Mouse (Mus musculus) small intestine, adult 2 months (tissue): ENCODE results near the gene Gm49388.

Experiments
- CTCF ChIP-seq: fragments of 200-500 bp; IDR thresholded peaks from 2 replicates; pipeline ENCODE4 v1.5.1; 2012; ENCODE audit warnings: low read depth, mild to moderate bottlenecking, control low read depth, inconsistent platforms, low read length, moderate library complexity, mixed read lengths; ENCODE audit not compliant: insufficient replicate concordance, insufficient read length; ENCODE audit errors: extremely low read depth
- POLR2A ChIP-seq: fragments of 200-500 bp; IDR thresholded peaks from 2 replicates; pipeline ENCODE4 v1.6.1; 2012; ENCODE audit warnings: low read depth, mild to moderate bottlenecking, control low read depth, inconsistent platforms, low read length, moderate library complexity

GRCm38 (mm10) chr7:127850906-127851305 lies 65.5 kb downstream of the Gm49388 start:
- TF ChIP-seq CTCF (no peak), POLR2A (no peak)
